Mouse (Mus musculus): ENCODE measurements around the gene Drap1.

Drap1 gene

DNA sequence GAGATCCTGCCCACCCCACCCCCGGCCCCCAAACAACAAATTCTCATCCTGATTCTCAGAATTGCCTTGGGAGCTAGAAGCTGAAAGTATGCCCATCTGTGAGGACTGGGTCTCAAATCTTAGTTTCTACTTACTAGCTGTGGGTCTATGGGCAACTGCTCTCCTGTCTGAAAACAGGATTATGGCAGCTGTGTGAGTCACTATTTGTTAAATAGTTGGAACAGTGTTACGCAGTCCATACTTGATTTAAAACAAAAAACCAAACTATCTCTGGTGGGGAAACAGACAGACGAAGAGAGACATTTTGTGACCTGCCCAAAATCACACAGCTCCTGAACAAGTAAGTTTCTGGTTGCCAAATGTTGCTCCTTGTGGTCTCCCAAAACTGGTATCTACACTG is 24.9 kb upstream of the Drap1 start:
- DNase-seq (ENCODE audit: low spot score in 2 of 2), result no peak

DNA sequence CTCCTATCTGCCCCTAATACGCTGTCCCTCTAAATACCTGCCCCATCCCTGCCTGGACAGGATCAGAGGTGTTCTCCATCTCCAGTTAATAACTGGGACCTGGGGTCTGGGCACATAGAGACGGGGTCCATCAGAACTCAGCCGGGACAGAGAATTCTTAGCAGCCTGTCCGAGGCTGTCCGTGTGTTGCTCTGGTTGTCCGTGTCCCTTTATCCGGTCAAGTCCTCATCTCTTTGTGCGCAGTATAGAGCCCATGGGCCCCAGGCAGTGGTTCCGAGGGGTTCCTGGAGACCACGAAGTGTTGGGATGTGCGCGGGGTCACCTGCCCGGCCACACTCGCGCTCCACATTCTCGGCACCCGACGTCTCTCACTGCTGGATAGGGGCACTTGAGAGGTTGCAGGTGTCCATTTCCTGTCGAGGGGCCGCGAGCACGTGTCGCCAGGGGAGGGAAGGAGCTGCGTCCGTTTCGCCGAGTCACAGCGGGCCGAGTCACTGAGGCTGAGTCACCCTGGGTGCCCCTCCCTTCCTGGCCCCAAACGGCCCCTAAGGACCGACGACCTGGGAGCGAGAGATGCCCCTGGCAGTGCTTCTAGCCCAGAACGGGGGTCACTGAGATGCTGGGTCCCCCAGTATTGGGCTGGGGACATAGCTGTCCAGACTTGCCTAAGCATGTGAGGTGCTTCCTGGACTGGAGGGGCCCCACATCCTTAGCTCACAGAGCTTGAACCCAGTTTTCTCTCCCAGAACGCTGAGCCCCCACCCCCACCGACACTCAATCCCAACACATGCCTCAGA is 23.8 kb upstream of the Drap1 start:
- peak in 1 of 2 experiments; percentile 36 for DNase-seq (ENCODE audit: low spot score in 2 of 2)

DNA sequence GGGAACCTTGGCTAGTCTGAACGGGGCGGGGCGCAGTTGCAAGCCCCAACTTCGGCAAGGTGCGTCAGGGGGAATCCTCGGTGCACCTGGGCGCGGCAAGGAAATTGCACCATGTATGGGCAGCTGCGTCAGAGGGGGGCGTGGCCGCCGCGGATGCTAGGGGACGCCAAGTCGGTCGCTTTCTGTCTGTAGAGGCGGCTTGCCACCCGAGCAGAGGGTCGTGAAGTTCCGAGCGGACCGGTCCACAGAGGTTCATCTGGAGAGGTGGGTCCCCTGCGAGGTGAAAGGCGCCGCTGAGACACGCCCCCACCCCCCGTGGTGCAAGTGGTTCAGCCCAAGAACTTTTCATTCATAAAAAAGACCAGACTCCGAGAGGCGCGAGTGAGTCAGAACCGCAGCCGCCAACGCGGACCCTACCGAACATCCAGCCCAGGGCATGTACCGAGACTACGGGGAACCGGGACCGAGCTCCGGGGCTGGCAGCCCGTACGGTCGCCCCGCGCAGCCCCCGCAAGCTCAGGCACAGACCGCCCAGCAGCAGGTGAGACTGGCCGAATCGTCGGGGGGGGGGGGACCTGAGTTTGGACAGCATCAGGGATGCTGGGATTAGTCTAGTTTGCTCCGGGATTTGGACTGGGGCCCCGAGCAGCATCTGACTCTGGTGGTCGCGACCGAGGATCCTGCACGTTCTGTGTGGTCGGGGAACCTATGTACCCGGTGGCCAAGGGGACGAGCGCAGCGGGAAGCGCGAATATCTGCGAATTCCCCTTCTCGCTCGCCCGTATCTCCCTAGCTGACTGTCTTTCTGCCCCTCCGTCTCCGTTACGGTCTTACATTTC is 23.0 kb upstream of the Drap1 start, which contains the start of gene Fosl1:
Gene Fosl1 (plus strand): TSS at position 33 of the 839 bp plus-strand sequence.
- DNase-seq (ENCODE audit: low spot score in 2 of 2), result peak; percentile 70 to 86

DNA sequence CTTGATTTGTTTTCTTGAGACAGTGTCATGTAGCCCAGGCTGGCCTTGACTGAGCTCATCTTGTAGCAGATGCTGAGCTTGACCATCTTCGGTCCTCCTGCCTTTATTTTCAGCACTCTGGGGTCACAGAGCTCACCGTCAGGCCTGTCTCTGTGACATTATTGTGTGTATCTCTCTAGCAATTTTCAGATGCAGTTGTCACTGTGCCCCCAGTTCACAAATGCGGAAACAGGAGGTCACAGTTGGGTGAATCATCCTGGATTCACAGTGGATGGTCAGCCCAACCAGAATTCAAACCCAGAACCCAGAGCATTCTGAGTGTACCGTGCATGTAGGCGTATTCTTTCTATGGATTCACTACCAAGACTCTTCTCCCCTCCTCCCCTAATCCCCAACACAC is 21.0 kb upstream of the Drap1 start:
- no peak for DNase-seq (ENCODE audit: low spot score in 2 of 2)

DNA sequence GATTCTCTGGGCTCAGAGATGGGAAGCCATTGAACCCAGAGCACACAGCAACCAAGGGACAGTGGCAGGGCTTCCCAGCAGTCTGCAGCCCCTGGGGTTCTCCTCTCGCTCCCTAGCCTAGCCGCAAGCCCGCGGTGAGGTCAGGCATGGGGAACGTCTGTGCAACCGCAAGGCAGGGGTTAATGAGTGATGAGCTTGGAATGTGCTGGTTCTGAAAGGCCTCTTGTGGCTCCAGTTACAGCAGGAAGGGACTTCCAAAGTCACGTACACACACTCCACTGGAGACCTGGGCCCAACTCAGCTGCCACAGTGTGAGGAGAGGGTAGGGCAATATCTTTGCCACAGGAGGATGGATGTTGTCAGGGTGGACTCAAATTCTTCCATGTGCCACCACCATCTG is 20.2 kb upstream of the Drap1 start:
- DNase-seq (ENCODE audit: low spot score in 2 of 2), result no peak

DNA sequence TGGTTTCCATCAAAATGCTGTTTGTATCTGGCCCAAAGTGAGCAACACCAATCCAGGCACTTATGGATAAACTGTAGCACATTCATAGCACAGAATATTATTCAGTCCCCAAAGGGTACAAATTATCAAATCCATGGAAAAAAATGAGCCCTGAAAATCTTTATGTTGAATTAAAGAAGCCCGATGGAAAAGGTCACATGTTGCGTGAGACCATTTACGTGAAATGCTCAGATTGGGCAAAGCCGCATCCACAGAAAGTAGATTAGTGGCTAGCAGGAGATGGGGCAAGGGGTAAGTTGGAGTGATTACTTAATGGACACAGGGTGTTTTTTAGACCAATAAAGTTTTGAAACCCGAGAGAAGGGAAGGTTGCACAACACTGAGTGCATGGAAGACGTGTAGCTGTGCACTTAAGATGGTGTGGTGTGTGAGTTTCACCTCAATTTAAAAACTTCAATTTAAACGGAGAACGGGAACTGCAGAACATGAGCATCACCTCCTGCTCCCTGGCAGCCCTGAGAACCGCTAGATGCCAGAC is 19.7 kb upstream of the Drap1 start:
- no peak for DNase-seq (ENCODE audit: low spot score in 2 of 2)

DNA sequence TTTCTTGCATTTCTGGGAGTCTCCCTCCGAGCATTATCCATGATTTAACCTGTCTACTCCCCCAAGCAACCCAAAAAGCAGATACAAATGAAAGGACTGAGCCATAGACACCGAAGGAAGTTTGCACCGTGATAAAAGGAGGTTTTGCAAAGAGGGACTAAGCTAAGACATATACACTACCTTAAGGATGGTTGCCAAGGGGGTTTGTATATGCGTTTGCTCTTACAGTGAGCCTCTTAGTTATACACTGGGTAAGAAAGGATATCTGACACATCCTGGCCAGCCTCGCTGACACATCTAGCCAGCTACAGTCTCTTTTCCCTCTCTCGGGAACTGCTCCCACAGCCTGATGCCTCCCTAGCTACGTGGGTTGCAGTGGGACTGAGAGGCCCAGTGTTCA is 9.2 kb upstream of the Drap1 start:
- no peak for DNase-seq (ENCODE audit: low spot score in 2 of 2)

DNA sequence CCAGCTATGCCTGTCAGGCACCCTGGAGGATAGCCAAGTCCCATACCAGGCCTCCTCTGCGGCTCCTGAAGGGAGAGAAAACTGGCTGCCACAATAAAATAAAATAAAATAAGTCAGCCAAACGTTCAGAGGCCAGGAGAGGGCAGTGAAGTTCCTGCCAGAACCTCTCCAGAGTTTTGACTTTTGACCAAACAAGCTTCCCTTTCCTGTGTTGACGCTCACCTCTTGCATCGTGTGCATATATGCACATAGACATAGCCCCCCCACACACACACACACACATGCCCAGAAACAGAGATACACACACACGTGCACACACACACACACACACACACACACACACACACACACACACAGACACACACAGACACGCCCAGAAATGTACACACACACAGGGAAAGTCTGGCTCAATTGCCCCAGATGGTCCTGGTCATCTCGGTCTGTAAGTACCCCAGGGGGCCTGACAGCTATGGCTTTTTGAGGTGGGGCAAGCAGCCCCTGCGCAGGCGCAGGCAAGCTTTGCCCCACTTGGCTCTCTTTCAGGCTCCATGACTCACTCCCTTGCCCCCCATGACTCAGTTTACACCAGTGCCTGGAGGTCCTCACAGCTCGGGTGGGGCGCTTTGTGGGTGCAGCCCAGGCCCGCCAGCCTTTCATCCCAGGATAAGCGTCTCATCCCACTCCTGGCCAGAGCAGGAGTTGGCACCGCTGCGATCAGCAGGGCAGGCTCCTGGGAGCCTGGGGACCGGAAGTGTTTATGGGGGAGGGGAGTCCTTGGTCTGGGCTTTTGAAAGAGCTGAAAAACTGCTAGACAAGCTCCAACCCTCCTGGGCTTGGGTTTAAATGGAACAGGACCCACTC is 8.4 kb upstream of the Drap1 start:
- peak in 1 of 2 experiments; percentile 70 for DNase-seq (ENCODE audit: low spot score in 2 of 2)

DNA sequence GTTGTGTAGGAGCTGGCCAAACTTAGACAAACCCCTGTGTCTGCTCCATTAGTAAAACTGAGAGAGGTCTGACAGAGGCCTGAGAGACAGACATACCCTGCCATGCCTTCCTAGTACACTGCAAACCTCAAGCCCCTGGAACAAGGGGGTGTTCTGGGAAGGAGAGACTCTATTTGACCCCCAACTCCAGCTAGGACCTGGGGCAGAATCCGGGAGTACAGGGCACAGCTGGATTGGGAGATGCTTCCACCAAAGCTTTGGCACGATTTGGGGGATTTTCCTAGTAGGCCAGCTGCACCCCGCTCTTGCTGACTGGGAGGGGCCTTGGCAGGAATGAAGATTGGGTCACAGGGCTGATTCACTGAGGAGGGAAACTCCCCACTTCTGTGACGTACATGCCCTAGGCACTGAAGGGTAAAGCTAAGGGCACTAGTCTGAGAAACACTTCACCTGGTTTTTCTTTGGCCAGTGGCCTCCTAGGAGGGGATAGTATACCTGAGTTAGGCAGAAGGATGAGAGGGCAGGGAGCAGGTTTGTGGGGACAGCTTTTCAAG is 7.2 kb upstream of the Drap1 start:
- no peak for DNase-seq (ENCODE audit: low spot score in 2 of 2)

DNA sequence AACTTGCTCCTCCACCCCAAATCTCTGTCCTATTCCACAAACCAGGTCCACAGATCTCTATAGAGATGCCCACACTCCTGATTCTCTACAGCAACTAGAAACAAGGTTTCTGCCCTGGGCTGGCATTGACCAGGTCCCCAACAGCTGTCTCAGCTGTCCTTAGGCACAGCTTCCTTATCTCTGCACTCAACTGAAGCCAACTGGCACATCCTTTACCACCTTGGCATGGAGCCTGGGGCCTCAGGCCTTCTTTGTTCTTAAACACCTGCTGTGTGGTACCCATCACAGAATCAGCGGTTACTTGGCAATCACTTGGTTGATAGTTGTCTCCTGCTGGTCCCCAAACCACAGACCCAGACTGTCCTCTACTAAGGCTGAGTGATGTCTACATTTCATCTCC is 5.6 kb upstream of the Drap1 start:
- no peak for DNase-seq (ENCODE audit: low spot score in 2 of 2)

DNA sequence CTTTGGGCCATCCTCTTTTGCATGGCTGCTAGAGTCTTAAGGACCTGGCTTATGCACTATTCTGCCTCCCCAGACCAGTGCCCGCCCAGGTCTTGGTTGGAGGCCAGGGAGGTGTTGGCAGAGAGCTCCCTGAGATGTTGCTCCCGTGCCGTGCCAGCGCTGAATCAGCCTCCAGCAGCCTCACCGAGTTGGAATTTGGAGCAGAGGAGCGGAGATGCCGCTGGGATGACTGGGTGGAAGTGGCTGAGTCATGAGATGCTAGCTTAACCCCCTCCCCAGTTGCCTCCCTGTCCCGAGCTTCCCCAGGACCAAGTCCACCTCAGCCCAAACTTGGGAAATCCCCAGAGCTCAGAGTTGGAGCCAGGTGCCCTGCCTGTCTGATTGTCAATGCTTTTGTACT is 5.0 kb upstream of the Drap1 start:
- no peak for DNase-seq (ENCODE audit: low spot score in 2 of 2)

DNA sequence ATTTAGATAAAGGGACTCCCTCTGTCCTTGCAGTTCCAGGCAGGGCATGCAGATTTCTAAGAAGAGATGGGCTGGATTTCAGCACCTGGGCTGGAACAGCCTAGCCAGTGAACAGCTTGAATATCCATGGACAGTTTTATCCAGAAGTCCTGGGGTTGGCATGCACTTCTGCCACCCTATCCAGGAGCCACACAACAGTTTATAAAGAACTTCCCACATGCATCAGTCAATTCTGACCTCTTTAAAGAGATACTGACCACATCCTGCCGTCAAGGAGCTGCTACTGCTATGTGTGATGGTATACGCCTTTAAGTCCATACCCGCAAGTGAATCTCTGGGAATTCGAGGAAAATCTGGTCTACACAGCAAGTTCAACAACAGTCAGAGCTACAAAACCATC is 4.4 kb upstream of the Drap1 start:
- DNase-seq (ENCODE audit: low spot score in 2 of 2), result no peak

DNA sequence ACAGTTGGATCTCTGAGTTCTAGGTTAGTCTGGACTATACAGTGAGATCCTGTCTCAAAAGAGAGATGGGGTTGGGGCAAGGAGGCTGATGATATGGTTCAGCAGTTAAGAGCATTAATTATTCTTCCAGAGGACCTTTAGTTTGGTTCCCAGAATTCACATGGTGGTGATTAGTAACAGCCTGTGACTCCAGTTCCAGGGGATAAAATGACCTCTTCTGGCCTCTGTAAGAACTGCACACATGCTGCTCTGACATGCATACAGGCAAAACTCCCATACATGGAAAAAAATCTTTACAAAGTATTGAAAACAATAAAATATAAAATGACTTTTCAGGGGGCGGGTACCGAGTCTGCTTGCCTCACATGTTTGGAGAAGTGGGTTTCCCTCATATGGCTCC is 3.3 kb upstream of the Drap1 start:
- no peak for DNase-seq (ENCODE audit: low spot score in 2 of 2)

DNA sequence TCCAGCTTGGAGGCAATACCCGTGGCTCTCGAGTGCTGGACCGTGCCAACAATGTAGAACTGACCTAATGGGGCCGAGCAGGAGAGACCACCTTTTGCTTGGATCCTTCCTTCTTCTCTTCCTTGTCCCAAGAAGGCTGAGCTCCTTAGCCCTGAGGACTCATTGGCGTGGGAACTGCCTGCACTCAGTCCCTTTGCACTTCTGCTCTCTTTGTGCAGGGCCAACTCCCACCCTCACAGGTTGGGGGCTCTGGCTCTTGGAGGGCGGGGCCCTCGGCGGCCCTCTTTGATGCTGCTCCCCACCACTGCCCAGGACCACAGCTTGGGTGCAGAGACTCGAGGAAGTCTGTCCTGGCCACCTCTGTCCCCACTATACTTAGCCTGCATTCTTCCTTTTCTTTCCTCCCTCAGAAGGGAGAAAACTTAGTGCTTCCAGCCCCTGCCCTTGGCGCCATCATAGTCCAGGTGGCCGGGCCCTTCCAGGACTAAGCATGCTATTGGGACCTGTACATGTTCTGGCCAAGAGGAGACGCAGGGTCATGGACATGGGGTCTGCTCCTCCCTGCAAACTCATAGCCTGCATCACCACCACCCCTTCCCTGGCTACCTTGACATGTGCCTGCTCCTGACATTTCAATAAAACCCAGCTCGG is 2.0 kb upstream of the Drap1 start:
- DNase-seq (ENCODE audit: low spot score in 2 of 2), result no peak

DNA sequence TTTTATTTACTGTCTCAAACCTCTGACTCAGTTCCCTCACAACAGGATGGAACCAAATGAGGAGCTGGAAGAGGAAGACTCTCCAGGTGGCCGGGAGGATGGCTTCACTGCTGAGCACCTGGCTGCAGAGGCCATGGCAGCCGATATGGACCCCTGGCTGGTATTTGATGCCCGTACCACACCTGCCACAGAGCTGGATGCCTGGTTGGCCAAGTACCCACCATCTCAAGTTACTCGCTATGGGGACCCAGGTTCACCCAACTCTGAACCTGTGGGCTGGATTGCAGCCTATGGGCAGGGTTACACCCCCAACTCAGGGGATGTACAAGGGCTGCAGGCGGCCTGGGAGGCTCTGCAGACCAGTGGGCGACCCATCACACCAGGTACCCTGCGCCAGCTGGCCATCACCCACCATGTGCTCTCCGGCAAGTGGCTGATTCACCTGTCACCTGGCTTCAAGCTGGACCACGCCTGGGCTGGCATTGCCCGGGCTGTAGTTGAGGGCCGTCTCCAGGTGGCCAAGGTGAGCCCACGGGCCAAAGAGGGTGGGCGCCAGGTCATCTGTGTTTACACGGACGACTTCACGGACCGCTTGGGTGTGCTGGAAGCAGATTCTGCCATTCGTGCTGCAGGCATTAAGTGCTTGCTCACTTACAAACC is 1.3 kb upstream of the Drap1 start:
- DNase-seq (ENCODE audit: low spot score in 2 of 2), result no peak

DNA sequence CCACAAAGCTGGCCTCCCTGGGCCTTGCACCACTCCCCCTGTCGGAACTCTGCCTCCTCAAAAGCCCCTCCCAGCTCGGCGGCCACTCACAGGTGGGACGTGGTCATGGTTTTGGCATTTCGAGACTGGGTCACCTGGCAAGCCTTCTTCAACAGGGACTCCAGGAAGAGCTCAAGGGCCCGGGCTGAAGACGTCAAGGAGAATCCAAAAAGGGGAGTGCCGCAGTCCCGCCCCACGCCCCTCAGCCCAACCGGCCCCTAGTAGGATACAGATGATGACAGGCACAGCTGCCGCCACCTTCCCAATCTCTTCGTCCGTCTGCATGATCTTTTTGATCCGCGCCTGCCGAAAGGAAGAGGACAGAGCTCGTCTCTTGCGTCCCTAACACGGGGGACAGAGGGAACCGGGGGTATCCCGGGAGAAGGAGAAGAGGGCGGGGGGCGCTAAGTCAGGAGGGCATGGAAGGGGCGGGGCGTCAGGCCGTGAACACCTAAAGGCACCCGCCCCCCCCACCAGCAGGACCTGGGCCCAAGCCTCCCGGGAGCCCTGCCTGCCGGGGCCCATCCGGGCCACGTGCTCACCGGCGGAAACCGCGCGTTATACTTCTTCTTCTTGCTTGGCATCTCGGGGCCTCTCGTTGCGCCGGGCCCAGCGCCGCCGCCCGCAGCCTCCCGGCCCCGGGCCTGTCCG is 542 bp downstream of the Drap1 start:
- peak; percentile 67 to 86 for DNase-seq (ENCODE audit: low spot score in 2 of 2)

DNA sequence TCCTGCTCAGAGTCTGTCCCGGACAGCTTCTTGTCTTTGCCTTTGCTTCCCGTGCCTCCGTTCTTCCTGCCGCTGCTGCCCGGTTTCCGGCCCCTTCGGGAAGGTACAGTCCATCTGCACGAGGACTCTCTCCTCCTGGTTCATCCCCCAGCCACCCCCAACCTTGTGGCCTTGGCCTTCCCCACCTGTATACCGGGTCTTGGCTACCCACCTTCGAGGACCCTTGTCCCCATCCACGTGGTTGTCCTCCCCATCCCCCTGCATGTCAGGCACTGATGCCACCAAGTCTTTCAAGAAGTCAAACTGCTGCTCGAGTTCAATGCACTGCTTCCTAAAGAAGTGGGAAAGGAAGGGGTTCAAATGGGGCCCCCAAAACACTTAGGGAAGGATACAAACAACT is 1.2 kb downstream of the Drap1 start:
- DNase-seq (ENCODE audit: low spot score in 2 of 2), result peak in 1 of 2 experiments; percentile 65

DNA sequence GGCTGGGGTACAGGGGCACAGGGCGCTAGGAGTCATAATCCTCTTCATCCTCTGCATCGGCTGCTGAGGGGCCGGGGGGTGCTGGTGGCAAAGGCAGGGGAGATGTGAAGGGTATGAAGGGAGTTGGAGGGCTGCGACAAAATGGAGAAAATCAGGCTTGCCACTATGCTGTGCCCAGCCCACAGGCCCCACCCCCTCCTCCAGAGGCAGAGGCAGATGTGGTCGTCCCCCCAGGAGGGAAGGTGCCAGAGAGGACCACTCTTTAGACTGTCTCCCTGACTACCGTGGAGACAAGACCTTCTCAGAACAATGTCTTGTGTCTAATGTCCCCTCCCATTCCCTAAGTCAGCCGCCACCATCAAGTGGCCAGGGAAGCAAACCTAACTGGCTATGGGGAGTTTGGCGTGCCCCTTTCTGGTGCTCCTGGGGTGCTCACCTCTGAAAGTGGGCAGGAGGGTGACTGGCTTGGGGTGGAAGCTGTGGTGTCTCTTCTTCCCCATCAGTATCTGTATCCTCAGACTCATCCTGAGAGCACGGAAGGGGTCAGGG is 1.8 kb downstream of the Drap1 start:
- DNase-seq (ENCODE audit: low spot score in 2 of 2), result no peak

DNA sequence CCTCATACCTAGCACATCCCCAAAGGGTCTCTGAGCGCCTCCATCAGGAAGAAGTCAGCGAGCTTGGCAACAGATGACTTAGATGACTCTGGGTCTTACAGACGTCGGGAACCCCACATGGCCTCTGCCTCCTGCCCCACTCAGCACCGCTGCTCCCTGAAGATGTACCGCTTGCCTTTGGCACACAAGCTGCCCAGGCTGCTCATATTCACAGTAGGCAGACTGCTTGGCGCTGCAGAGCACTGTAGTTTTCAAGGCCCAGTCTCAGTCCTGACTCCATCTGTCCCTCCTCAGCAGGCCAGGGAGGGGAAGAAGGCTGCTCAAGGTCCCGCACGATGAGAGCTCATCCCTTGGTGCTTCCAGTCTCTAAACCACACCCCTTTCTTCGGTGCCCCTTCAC is 2.5 kb downstream of the Drap1 start:
- DNase-seq (ENCODE audit: low spot score in 2 of 2), result no peak

DNA sequence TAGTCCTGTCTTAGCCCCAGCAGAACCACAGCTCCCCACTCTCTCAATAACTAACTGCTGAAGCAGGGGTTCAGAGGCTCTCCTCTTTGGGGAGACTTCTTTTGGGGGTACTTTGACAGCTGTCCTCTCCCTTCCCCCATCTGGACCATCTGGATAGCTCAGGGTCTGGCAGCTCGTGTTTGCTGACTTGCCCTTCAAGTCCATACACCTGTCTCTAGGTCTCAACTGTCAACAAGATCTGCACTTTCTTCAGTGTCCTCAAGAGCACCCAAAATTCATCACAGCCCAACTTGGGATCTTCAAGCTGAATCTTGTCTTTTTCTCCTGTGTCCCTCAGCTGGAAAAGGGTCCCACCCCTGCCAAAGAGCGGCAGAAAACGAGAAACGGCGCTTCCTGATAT is 3.0 kb downstream of the Drap1 start:
- no peak for DNase-seq (ENCODE audit: low spot score in 2 of 2)

All from spleen, postnatal 4 days (tissue).